Mouse (Mus musculus) embryonic facial prominence, embryonic 12.5 days (tissue): ENCODE measurements at regions not wholly inside any gene's neighbourhood (a gene's known extent, or its start where the extent isn't known, plus 50 kb on each side); places are given as distances from the start of the nearest gene placed in this dataset.
"Not testable (repeated sequence)": the region's sequence is repeated elsewhere in the genome, so short reads cannot be mapped to it uniquely, and the experiment has no call there.

Experiments
- ATAC-seq: fragments of 200-750 bp; cut with Nextera tagmentation; 2 replicates; pipeline ENCODE4 v1.8.0; 2017; ENCODE audit not compliant: insufficient number of reproducible peaks, insufficient read depth, low FRiP score, low TSS enrichment
- H3K27ac ChIP-seq: fragments of 300-500 bp; sonication (generic); 2 replicates; pipeline ENCODE4 v1.5.1; 2016; ENCODE audit warnings: mild to moderate bottlenecking
- H3K27me3 ChIP-seq: fragments of 300-500 bp; sonication (generic); 2 replicates; pipeline ENCODE4 v1.6.1; 2016; ENCODE audit warnings: mild to moderate bottlenecking, moderate library complexity
- H3K36me3 ChIP-seq: fragments of 300-500 bp; sonication (generic); 2 replicates; pipeline ENCODE4 v1.6.1; 2016; ENCODE audit warnings: mild to moderate bottlenecking
- H3K4me1 ChIP-seq: fragments of 300-500 bp; sonication (generic); 2 replicates; pipeline ENCODE4 v1.6.1; 2016
- H3K4me2 ChIP-seq: fragments of 300-500 bp; sonication (generic); replicated peaks from 2 replicates; pipeline ENCODE4 v1.6.1; 2016; ENCODE audit warnings: mild to moderate bottlenecking, moderate library complexity
- H3K4me3 ChIP-seq: fragments of 300-500 bp; sonication (generic); 2 replicates; pipeline ENCODE4 v1.5.1; 2016; ENCODE audit warnings: mild to moderate bottlenecking
- H3K9ac ChIP-seq: fragments of 300-500 bp; sonication (generic); 2 replicates; pipeline ENCODE4 v1.6.1; 2016; ENCODE audit warnings: mild to moderate bottlenecking, moderate library complexity
- H3K9me3 ChIP-seq: fragments of 300-500 bp; sonication (generic); 2 replicates; pipeline ENCODE4 v1.6.1; 2016; ENCODE audit warnings: mild to moderate bottlenecking, moderate library complexity
- WGBS: fragments of 180-500 bp; shearing (Covaris S2); methylation state at CpG from one replicate; pipeline ENCODE4 v1.1.7; 2016; 5-methylcytosine and 5-hydroxymethylcytosine counted together

DNA sequence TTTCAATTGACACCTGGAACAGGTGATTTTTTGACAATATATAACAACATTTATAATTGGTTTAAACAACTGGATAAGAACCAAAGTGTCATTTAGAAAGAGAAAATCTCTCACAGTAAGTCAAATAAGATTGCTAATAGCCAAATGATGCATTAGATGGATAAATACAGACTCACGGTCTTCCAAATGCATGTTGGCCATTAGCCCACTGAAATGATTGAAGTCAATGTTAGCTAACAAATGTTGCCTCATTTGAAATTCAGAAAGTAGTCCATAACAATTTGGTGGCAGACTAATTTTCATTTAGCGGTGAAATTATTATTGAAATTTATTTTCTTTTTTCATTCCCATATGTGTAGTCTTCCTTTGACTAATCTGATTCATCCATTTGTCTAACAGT, 354.9 kb downstream of the Rprm start:
- Histone ChIP-seq H3K9me3 (no peaks in the 10 kb centered on the region), H3K36me3 (no peaks in the 10 kb centered on the region), H3K9ac (no peak overlapping the region), H3K27ac (no peak overlapping the region), H3K4me1 (no peaks in the 10 kb centered on the region), H3K4me2 (no peak overlapping the region), H3K4me3 (no peak overlapping the region), H3K27me3 (no peaks in the 10 kb centered on the region)
- 95% methylated on average over 2 of the region's 2 CpGs for WGBS
- no peak for ATAC-seq

GRCm38 (mm10) chr2:53763486-53763885, 321.9 kb downstream of the Rprm start:
- H3K4me2 ChIP-seq = no peak overlapping the region
- no peak overlapping the region for H3K4me3 ChIP-seq
- no peak for ATAC-seq
- no peaks in the 10 kb centered on the region for H3K4me1 ChIP-seq
- H3K27ac ChIP-seq = no peak overlapping the region
- 85% methylated on average over 2 of the region's 2 CpGs for WGBS
- no peaks in the 10 kb centered on the region for H3K27me3 ChIP-seq
- no peak overlapping the region for H3K9ac ChIP-seq
- H3K36me3 ChIP-seq = no peaks in the 10 kb centered on the region
- H3K9me3 ChIP-seq = no peaks in the 10 kb centered on the region

DNA sequence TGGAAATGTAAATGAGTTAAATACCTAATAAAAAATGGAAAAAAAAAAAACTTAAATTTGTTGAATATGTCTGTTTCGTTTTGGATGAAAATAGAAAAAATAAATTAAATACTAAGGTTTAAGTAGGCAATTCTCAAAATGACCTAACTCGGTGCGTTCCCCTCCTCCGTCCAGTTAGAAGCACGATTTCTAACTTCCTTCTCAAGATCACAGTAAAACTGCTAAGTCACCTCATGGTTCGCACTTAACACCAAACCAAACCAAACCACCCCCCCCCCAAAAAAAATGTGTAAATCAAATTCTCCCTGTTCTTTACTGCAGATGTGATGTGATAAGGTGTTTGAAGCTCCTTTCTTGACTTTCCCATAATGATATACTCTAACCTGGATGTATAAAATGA, 303.3 kb downstream of the Rprm start:
- H3K9ac ChIP-seq, ATAC-seq, H3K27ac ChIP-seq, H3K4me3 ChIP-seq, H3K36me3 ChIP-seq, H3K9me3 ChIP-seq, H3K27me3 ChIP-seq, H3K4me2 ChIP-seq, H3K4me1 ChIP-seq: not testable (repeated sequence)
- 86% methylated on average over 2 of the region's 6 CpGs for WGBS

- H3K4me1 ChIP-seq, ATAC-seq, H3K4me2 ChIP-seq, H3K36me3 ChIP-seq, H3K4me3 ChIP-seq, H3K27me3 ChIP-seq, H3K9me3 ChIP-seq, H3K9ac ChIP-seq, H3K27ac ChIP-seq: not testable (repeated sequence)
- 84% methylated on average over 3 of the region's 6 CpGs for WGBS
Measured at GRCm38 (mm10) chr2:53788599-53788998, 296.8 kb downstream of the Rprm start.

- 62% methylated on average over 1 of the region's 1 CpGs for WGBS
- no peak for ATAC-seq
Measured at GRCm38 (mm10) chr2:53796605-53797004, 288.7 kb downstream of the Rprm start.

DNA sequence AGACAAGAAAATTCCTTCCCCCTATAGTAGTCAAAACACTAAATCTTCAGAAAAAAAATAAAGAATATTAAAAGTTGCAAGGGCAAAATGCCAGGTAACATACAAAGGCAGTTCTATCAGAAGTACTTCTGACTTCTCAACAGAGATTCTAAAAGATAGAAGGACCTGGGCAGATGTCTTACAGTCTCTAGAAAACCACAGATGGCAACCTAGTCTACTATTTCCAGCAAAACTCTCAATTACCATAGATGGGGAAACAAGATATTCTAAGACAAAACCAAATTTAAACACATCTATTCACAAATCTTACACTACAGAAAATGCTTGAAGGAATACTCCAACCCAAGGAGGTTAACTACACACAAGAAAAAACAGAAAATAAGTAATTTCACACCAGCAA, 281.7 kb downstream of the Rprm start:
- ATAC-seq = no peak
- Histone ChIP-seq H3K9ac (no peak overlapping the region), H3K4me2 (no peak overlapping the region), H3K4me3 (no peak overlapping the region), H3K27me3 (no peaks in the 10 kb centered on the region), H3K9me3 (no peaks in the 10 kb centered on the region), H3K36me3 (no peaks in the 10 kb centered on the region), H3K4me1 (no peaks in the 10 kb centered on the region), H3K27ac (no peak overlapping the region)

More at GRCm38 (mm10) chr2:53796605-53797004, 288.7 kb downstream of the Rprm start:
- Histone ChIP-seq H3K36me3 (no peaks in the 10 kb centered on the region), H3K4me1 (no peaks in the 10 kb centered on the region), H3K27me3 (no peaks in the 10 kb centered on the region), H3K4me3 (no peak overlapping the region), H3K9ac (no peak overlapping the region), H3K4me2 (no peak overlapping the region), H3K9me3 (no peaks in the 10 kb centered on the region), H3K27ac (no peak overlapping the region)

DNA sequence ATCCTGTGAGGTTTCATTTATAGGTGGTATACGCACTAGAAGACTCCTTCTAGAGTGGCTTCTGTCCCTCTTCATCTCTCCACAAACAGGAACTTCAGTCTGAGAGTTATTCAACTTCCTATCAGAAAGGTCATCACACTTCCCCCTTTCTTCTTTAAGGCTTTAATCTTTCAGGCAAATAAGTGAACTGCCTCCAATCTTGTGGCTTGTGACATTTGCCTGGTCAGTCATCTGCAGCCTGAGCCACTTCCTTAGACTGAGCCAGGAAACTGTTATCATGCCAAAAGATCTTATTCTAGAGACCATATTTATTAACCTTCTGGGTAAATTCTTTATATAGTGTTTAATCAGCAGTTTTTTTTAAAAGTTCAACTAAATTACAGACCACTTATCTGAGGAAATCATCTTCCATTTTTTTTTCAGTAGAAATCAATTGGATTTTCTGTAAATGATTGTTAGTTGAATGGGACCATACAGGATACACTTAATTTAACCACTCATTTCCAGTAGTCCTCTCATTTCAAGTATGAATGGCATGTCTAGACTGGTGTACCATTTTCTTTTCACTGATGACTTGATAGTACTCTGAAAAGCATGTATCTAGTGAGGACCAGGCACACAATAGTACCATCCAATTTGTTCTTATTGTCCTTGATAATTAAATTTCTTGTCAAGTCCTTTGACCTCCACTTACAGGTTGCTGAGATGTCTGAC, 234.4 kb downstream of the Rprm start:
- H3K9me3 ChIP-seq = no peaks in the 10 kb centered on the region
- H3K27ac ChIP-seq = no peak overlapping the region
- H3K4me1 ChIP-seq = no peaks in the 10 kb centered on the region
- no peaks in the 10 kb centered on the region for H3K36me3 ChIP-seq
- no peak overlapping the region for H3K9ac ChIP-seq
- 65% methylated on average over 1 of the region's 1 CpGs for WGBS
- no peak for ATAC-seq
- no peaks in the 10 kb centered on the region for H3K27me3 ChIP-seq
- no peak overlapping the region for H3K4me3 ChIP-seq
- H3K4me2 ChIP-seq = no peak overlapping the region
